Mouse (Mus musculus): ENCODE measurements at regions not wholly inside any gene's neighbourhood (a gene's known extent, or its start where the extent isn't known, plus 50 kb on each side); places are given as distances from the start of the nearest gene placed in this dataset.
"Not testable (repeated sequence)": the region's sequence is repeated elsewhere in the genome, so short reads cannot be mapped to it uniquely, and the experiment has no call there.

DNA sequence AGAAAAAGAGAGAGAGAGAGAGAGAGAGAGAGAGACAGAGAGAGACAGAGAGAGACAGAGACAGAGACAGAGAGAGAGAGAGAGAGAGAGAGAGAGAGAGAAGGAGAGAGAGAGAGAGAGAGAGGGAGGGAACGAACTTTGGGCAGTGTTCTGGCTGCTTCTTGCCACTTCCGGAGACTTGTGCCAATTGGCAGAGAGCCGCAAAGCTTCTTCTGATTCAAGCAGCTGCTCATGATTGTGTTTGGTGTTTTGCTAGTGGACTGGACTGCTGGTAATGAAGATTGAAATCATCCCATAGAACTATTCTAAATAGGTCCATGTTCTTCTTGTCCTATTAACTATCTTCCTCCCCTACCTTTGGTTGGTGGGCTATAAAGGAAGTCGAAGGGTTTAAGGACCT lies 347.1 kb downstream of the Samd5 start:
- not testable (repeated sequence) for H3K27me3 ChIP-seq (ENCODE audit: control insufficient read depth, insufficient read depth, low read length); DNase-seq (ENCODE audit: low spot score); H3K4me3 ChIP-seq (ENCODE audit: low read depth, low read length); H3K9ac ChIP-seq (replicated peaks; ENCODE audit: low read length); H3K27ac ChIP-seq (replicated peaks; ENCODE audit: low read depth, low read length); H3K36me3 ChIP-seq (replicated peaks; ENCODE audit: control insufficient read depth, insufficient read depth, low read depth, low read length); H3K4me1 ChIP-seq (ENCODE audit: control insufficient read depth, insufficient read depth, low read length); H3K9me3 ChIP-seq (replicated peaks; ENCODE audit: control insufficient read depth, low read length); H3K4me2 ChIP-seq (ENCODE audit: low read depth, low read length); ATAC-seq (replicated peaks; ENCODE audit: insufficient number of reproducible peaks, low FRiP score, low TSS enrichment, low read depth)
- 90% methylated on average over 4 of the region's 4 CpGs for WGBS

DNA sequence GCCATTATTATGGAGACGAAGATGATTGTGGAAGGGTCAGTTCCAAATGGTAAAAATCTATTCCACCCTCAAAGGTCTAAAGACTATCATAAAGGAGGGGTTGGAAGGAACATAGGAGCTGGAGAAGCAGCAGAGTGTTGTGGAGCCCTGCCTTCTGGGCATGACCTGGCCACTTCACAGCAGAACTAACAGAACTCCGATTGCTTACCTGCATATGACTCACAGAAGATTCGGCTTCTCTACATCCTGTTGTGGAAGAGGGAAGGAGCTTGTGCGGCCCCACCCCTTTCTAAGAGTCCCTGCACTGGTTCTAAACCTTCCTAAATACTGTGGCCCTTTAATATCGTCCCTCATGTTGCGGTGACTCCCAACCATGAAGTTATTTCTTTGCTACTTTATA lies 362.7 kb downstream of the Samd5 start:
- H3K36me3 ChIP-seq (replicated peaks; ENCODE audit: control insufficient read depth, insufficient read depth, low read depth, low read length) = no peaks in the 10 kb centered on the region
- H3K27ac ChIP-seq (replicated peaks; ENCODE audit: low read depth, low read length) = no peak overlapping the region
- no peaks in the 10 kb centered on the region for H3K9me3 ChIP-seq (replicated peaks; ENCODE audit: control insufficient read depth, low read length)
- H3K27me3 ChIP-seq (ENCODE audit: control insufficient read depth, insufficient read depth, low read length) = no peaks in the 10 kb centered on the region
- H3K9ac ChIP-seq (replicated peaks; ENCODE audit: low read length) = no peak overlapping the region
- no peak overlapping the region for H3K4me2 ChIP-seq (ENCODE audit: low read depth, low read length)
- ATAC-seq (replicated peaks; ENCODE audit: insufficient number of reproducible peaks, low FRiP score, low TSS enrichment, low read depth) (no peak), DNase-seq (ENCODE audit: low spot score) (no peak)
- no peaks in the 10 kb centered on the region for H3K4me1 ChIP-seq (ENCODE audit: control insufficient read depth, insufficient read depth, low read length)
- WGBS = 92% methylated on average over 6 of the region's 6 CpGs
- no peak overlapping the region for H3K4me3 ChIP-seq (ENCODE audit: low read depth, low read length)

DNA sequence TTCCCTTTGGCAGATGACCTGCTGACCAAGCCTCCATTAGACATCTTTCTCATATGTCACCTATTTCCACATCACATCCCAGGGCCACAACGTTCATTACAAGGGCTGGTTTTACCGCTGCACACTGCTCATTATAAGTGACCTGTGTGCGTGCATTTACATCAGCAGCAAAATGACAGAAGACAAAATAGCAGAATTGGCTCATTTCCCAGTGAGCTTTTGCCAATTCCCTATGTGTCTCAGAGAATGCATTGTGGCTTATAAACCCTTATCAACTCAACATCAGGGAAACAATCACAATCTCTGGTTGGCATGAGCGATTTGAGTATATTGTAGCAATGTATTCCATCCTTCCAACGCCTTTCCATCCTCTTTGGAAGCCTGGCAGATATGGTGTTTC lies 364.7 kb downstream of the Samd5 start:
- ATAC-seq (replicated peaks; ENCODE audit: insufficient number of reproducible peaks, low FRiP score, low TSS enrichment, low read depth) (no peak), DNase-seq (ENCODE audit: low spot score) (no peak)
- Histone ChIP-seq H3K9ac (replicated peaks; ENCODE audit: low read length) (no peak overlapping the region), H3K36me3 (replicated peaks; ENCODE audit: control insufficient read depth, insufficient read depth, low read depth, low read length) (no peaks in the 10 kb centered on the region), H3K4me1 (ENCODE audit: control insufficient read depth, insufficient read depth, low read length) (no peaks in the 10 kb centered on the region), H3K27ac (replicated peaks; ENCODE audit: low read depth, low read length) (no peak overlapping the region), H3K9me3 (replicated peaks; ENCODE audit: control insufficient read depth, low read length) (no peaks in the 10 kb centered on the region), H3K27me3 (ENCODE audit: control insufficient read depth, insufficient read depth, low read length) (no peaks in the 10 kb centered on the region), H3K4me2 (ENCODE audit: low read depth, low read length) (no peak overlapping the region), H3K4me3 (ENCODE audit: low read depth, low read length) (no peak overlapping the region)
- 79% methylated on average over 5 of the region's 5 CpGs for WGBS

DNA sequence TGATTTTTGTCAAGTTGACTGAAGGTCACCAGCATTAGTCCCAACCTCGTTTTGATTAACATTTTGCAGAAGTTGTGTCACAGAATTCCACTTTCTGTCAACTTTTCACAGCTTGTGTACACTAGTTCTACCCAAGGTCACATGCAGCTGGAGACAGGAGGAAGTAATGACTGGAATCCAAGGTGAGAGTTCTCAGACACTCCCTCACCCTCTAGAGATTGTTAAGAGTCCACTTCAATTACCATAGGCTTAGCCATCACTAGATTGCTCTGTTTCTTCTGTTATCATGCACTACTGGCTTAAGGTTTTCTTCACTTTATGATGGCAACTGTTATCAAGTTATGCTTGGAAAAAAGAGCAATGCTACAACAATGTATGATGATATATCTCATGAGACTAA lies 379.0 kb downstream of the Samd5 start:
- no peak overlapping the region for H3K4me3 ChIP-seq (ENCODE audit: low read depth, low read length)
- no peaks in the 10 kb centered on the region for H3K27me3 ChIP-seq (ENCODE audit: control insufficient read depth, insufficient read depth, low read length)
- no peak overlapping the region for H3K9ac ChIP-seq (replicated peaks; ENCODE audit: low read length)
- ATAC-seq (replicated peaks; ENCODE audit: insufficient number of reproducible peaks, low FRiP score, low TSS enrichment, low read depth) (no peak), DNase-seq (ENCODE audit: low spot score) (no peak)
- 46% methylated on average over 1 of the region's 1 CpGs for WGBS
- H3K27ac ChIP-seq (replicated peaks; ENCODE audit: low read depth, low read length) = no peak overlapping the region
- no peak overlapping the region for H3K4me2 ChIP-seq (ENCODE audit: low read depth, low read length)
- H3K4me1 ChIP-seq (ENCODE audit: control insufficient read depth, insufficient read depth, low read length) = no peaks in the 10 kb centered on the region
- H3K9me3 ChIP-seq (replicated peaks; ENCODE audit: control insufficient read depth, low read length) = no peaks in the 10 kb centered on the region
- no peaks in the 10 kb centered on the region for H3K36me3 ChIP-seq (replicated peaks; ENCODE audit: control insufficient read depth, insufficient read depth, low read depth, low read length)

DNA sequence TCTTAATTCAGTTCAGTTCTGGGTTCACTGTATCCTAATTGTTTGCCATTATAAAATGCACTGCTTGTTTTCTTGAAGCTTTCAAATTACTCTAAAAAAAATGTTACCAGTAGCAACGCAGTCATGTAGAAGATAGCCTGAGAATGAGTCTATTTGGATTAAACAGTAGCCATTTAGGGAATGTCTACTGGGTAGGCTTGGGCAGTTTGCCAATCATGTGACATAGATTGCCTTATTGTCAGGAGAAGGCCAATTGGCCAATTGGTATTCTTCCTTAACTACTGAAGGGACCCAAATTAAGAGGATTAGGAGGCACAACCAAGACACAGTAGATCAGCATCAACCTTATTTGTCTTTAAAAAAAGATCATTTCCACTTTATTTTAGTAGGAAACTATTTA lies 379.7 kb downstream of the Samd5 start:
- Histone ChIP-seq H3K9me3 (replicated peaks; ENCODE audit: control insufficient read depth, low read length) (no peaks in the 10 kb centered on the region), H3K36me3 (replicated peaks; ENCODE audit: control insufficient read depth, insufficient read depth, low read depth, low read length) (no peaks in the 10 kb centered on the region), H3K4me1 (ENCODE audit: control insufficient read depth, insufficient read depth, low read length) (no peaks in the 10 kb centered on the region), H3K4me3 (ENCODE audit: low read depth, low read length) (no peak overlapping the region), H3K27me3 (ENCODE audit: control insufficient read depth, insufficient read depth, low read length) (no peaks in the 10 kb centered on the region), H3K27ac (replicated peaks; ENCODE audit: low read depth, low read length) (no peak overlapping the region), H3K4me2 (ENCODE audit: low read depth, low read length) (no peak overlapping the region), H3K9ac (replicated peaks; ENCODE audit: low read length) (no peak overlapping the region)
- no peak for DNase-seq (ENCODE audit: low spot score)
- ATAC-seq (replicated peaks; ENCODE audit: insufficient number of reproducible peaks, low FRiP score, low TSS enrichment, low read depth) = no peak
- WGBS = 79% methylated on average over 1 of the region's 1 CpGs

DNA sequence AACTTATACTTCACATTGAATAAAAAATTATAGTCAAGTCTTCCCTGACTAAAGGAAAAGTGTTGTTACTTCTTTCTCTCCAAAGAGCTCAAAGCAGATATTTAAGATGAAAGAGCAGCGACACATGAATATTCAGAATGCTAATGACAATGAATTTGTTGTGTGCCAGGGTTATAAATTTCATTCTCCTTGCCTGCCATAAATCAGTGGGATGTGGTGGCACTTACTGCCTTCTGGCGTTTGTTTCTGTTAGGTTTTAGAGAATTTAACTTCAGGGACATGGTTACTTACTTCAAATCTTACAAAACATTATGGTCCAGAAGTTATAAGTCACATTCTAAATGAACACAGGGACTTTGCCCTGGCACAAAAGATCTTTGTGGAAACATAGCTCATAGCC lies 380.4 kb downstream of the Samd5 start:
- DNase-seq (ENCODE audit: low spot score) (no peak), ATAC-seq (replicated peaks; ENCODE audit: insufficient number of reproducible peaks, low FRiP score, low TSS enrichment, low read depth) (no peak)
- H3K4me2 ChIP-seq (ENCODE audit: low read depth, low read length) = no peak overlapping the region
- no peaks in the 10 kb centered on the region for H3K4me1 ChIP-seq (ENCODE audit: control insufficient read depth, insufficient read depth, low read length)
- no peak overlapping the region for H3K4me3 ChIP-seq (ENCODE audit: low read depth, low read length)
- no peak overlapping the region for H3K27ac ChIP-seq (replicated peaks; ENCODE audit: low read depth, low read length)
- H3K36me3 ChIP-seq (replicated peaks; ENCODE audit: control insufficient read depth, insufficient read depth, low read depth, low read length) = no peaks in the 10 kb centered on the region
- 78% methylated on average over 2 of the region's 2 CpGs for WGBS
- no peak overlapping the region for H3K9ac ChIP-seq (replicated peaks; ENCODE audit: low read length)
- no peaks in the 10 kb centered on the region for H3K27me3 ChIP-seq (ENCODE audit: control insufficient read depth, insufficient read depth, low read length)
- H3K9me3 ChIP-seq (replicated peaks; ENCODE audit: control insufficient read depth, low read length) = no peaks in the 10 kb centered on the region

DNA sequence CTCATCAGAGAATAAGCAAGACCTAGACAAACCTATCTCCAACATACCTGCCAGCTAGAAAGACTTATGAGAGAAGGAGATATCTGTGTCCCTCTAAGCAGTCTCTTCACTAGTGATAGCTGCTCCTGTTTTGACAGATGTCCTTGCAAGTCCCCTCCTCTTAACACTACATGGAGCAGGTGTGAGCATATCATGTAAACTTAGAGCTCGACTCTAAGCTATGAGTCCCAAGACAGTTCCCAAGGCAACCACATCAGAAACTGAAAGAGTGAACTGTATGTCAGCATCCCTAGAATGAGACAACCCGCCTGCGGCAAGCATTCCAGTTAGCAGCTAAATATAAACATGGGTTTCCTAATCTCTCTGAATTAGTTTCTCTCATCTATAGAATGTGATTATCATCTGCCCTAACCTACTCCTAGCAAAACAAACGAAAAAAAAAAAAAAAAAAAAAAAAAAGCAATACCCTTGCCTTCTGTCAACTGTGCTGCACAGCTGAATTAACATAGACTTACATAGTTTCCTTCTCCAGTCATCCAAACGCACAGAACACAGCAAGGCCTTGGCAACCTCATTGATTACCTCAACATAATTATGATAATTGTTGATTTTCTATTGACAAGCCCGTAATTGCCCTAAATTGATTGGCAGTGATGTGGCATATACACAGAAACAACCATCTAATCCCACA lies 383.4 kb downstream of the Samd5 start:
- WGBS = 67% methylated on average over 6 of the region's 6 CpGs
- ATAC-seq (replicated peaks; ENCODE audit: insufficient number of reproducible peaks, low FRiP score, low TSS enrichment, low read depth) (no peak), DNase-seq (ENCODE audit: low spot score) (no peak)
- no peak overlapping the region for H3K4me3 ChIP-seq (ENCODE audit: low read depth, low read length)
- H3K27me3 ChIP-seq (ENCODE audit: control insufficient read depth, insufficient read depth, low read length) = no peaks in the 10 kb centered on the region
- no peak overlapping the region for H3K4me2 ChIP-seq (ENCODE audit: low read depth, low read length)
- no peak overlapping the region for H3K9ac ChIP-seq (replicated peaks; ENCODE audit: low read length)
- no peak overlapping the region for H3K27ac ChIP-seq (replicated peaks; ENCODE audit: low read depth, low read length)
- H3K36me3 ChIP-seq (replicated peaks; ENCODE audit: control insufficient read depth, insufficient read depth, low read depth, low read length) = no peaks in the 10 kb centered on the region
- H3K9me3 ChIP-seq (replicated peaks; ENCODE audit: control insufficient read depth, low read length) = no peaks in the 10 kb centered on the region
- no peaks in the 10 kb centered on the region for H3K4me1 ChIP-seq (ENCODE audit: control insufficient read depth, insufficient read depth, low read length)

DNA sequence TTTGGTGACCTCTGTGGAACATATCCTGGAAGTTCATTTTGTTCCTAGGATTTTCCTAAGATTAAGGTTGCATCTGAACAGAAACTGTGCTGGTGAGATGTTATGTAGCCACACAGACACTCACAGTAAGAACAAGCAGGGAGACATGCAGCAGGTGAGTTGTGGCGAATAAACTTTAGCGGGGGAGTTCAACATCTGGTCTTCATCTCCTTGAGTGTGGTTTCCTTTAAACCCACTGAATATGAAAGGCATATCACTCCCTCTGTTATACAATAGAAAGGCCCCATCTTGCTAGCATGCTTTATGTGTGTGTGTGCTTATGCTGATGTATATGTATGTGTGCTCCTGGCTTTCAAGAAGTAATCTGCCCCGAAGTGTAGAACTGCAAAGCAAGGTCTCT lies 387.1 kb upstream of the Sash1 start:
- no peak for ATAC-seq (replicated peaks; ENCODE audit: insufficient number of reproducible peaks, low FRiP score, low TSS enrichment, low read depth)

More for the DNA sequence above, 387.1 kb upstream of the Sash1 start:
- no peaks in the 10 kb centered on the region for H3K36me3 ChIP-seq (replicated peaks; ENCODE audit: control insufficient read depth, insufficient read depth, low read depth, low read length)
- no peak overlapping the region for H3K9ac ChIP-seq (replicated peaks; ENCODE audit: low read length)
- no peaks in the 10 kb centered on the region for H3K27me3 ChIP-seq (ENCODE audit: control insufficient read depth, insufficient read depth, low read length)
- H3K27ac ChIP-seq (replicated peaks; ENCODE audit: low read depth, low read length) = no peak overlapping the region
- H3K9me3 ChIP-seq (replicated peaks; ENCODE audit: control insufficient read depth, low read length) = no peaks in the 10 kb centered on the region
- no peak overlapping the region for H3K4me2 ChIP-seq (ENCODE audit: low read depth, low read length)
- H3K4me3 ChIP-seq (ENCODE audit: low read depth, low read length) = no peak overlapping the region
- DNase-seq (ENCODE audit: low spot score) = peak; percentile 60
- 63% methylated on average over 3 of the region's 3 CpGs for WGBS
- H3K4me1 ChIP-seq (ENCODE audit: control insufficient read depth, insufficient read depth, low read length) = no peaks in the 10 kb centered on the region

All from embryonic facial prominence, embryonic 11.5 days (tissue).